Mouse (Mus musculus) forebrain, embryonic 11.5 days (tissue): ENCODE measurements around the gene Tm7sf3. TPM values are rescaled to one million over a fixed set of nuclear protein-coding genes. Genes with fewer than 3 reads are reported as not detected.

Experiments used
- polyA plus RNA-seq: library from polyadenylated mRNA; unstranded; fragments of >200 nt; fragmentation: Nextera tagmentation; extraction: Ambion mirVana; gene quantifications from 2 replicates; pipeline ENCODE4 v1.2.1, GENCODE M21; 2014

Tm7sf3 gene
- polyA plus RNA-seq, 1 experiment from 2014 or later = 25.4 TPM

Other genes with a start within 250 kb of the Tm7sf3 start
- gene Itpr2, start 140.6 kb downstream of the Tm7sf3 start, polyA plus RNA-seq = 3.0 and 5.3 TPM in 2 replicates
- gene Fgfr1op2, start 65.6 kb downstream of the Tm7sf3 start, polyA plus RNA-seq = 83.8 and 85.6 TPM in 2 replicates
- 89.0 and 92.0 TPM in 2 replicates for gene Ints13, start 65.0 kb downstream of the Tm7sf3 start, polyA plus RNA-seq
- gene Med21, start 277 bp downstream of the Tm7sf3 start, polyA plus RNA-seq = 120 and 132 TPM in 2 replicates
- 17.7 and 19.0 TPM in 2 replicates for gene Stk38l, start 82.2 kb upstream of the Tm7sf3 start, polyA plus RNA-seq
- gene Arntl2, start 153.2 kb upstream of the Tm7sf3 start, polyA plus RNA-seq = 0.86 and 1.3 TPM in 2 replicates
- not detected in 2 replicates for gene Smco2, start 207.3 kb upstream of the Tm7sf3 start, polyA plus RNA-seq
- gene Ppfibp1, start 245.7 kb upstream of the Tm7sf3 start, polyA plus RNA-seq = 35.9 and 38.4 TPM in 2 replicates